Mouse (Mus musculus): ENCODE results near the gene Olfr1253. TPM values are rescaled to one million over a fixed set of nuclear protein-coding genes. Genes with fewer than 3 reads are reported as not detected.

Olfr1253 gene
- polyA plus RNA-seq (2012; ENCODE audit: low replicate concordance), result not detected in 2 replicates

DNA sequence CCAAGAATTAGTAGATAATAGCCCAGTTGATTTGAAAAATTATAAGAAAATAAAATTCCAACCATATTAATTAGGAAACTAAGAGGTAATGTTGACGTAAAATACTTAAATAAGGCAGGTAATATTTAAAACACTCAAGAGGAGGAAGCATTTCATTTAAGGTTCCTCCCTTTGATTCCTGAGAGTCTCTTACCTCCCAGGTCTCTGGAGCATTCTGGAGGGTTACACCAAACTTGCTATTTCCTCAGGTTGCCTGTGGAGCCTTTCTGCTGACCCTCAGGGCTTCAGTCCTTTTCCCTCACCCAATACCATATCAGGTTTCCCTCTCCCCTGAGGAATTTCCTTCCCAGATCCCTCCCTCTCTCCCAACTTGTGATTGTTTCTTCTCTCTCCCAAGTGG lies at the start of gene Olfr1253:
Olfr1253 (minus strand) TSS at position 101 of the 400 bp plus-strand sequence.

DNA sequence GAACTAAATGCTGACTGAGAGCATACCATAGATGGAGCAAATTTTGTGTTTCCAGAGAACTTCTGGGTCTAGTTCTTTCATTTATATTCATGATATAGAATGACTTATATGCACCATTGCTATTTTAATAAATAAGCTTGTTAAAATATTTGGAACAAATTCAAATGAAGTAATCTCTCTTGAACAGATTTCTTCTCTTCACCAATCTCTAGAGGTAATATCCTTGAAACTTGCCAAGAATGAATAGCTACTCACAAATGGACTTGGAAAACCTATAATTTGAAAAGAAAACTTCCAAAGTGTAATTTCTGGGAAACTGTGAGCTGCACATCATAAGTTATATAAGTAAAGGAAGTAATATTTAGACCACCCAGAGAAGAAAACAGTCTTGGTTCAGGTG lies 36.6 kb upstream of the Olfr1253 start, which contains the start of gene Olfr1254:
Olfr1254 (minus strand) TSS at position 101 of the 400 bp plus-strand sequence.

DNA sequence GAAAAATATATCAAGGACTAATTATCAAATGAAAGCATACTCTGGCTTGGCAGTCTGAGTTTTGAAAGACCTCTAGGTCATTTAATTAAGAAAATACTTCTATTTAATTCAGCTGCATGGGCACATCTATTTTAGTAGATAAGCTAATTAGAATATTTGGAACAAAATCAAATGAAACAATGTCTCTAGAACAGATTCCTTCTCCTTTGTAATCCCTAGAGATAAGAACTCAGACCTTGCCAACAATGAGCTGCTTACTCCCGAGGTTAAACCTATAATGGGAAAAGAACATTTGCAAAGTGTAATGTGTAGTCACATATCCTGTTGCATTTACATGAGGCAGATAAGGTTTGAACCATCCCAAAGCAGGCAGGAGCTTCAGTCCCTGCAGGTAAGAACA lies 32.0 kb downstream of the Olfr1253 start, which contains the start of gene Olfr1252:
Olfr1252 (minus strand) TSS at position 101 of the 400 bp plus-strand sequence.

Other genes with a start within 250 kb of the Olfr1253 start
- not detected in 2 replicates for gene Olfr1243, start 225.6 kb downstream of the Olfr1253 start, polyA plus RNA-seq (2012; ENCODE audit: low replicate concordance)
- not detected in 2 replicates for gene Olfr1245, start 178.6 kb downstream of the Olfr1253 start, polyA plus RNA-seq (2012; ENCODE audit: low replicate concordance)
- gene Olfr1246, start 163.9 kb downstream of the Olfr1253 start, polyA plus RNA-seq (2012; ENCODE audit: low replicate concordance), result not detected in 2 replicates
- gene Olfr1247, start 143.0 kb downstream of the Olfr1253 start, polyA plus RNA-seq (2012; ENCODE audit: low replicate concordance), result not detected in 2 replicates
- not detected in 2 replicates for gene Olfr1248, start 138.8 kb downstream of the Olfr1253 start, polyA plus RNA-seq (2012; ENCODE audit: low replicate concordance)
- gene Olfr1249, start 122.1 kb downstream of the Olfr1253 start, polyA plus RNA-seq (2012; ENCODE audit: low replicate concordance), result 0.05 TPM in 1 of 2 replicates, not detected in the other
- not detected in 2 replicates for gene Olfr1250, start 95.6 kb downstream of the Olfr1253 start, polyA plus RNA-seq (2012; ENCODE audit: low replicate concordance)
- not detected in 2 replicates for gene Olfr1251, start 85.2 kb downstream of the Olfr1253 start, polyA plus RNA-seq (2012; ENCODE audit: low replicate concordance)
- gene Olfr1252, start 32.1 kb downstream of the Olfr1253 start, polyA plus RNA-seq (2012; ENCODE audit: low replicate concordance), result not detected in 2 replicates
- gene Olfr1254, start 36.5 kb upstream of the Olfr1253 start, polyA plus RNA-seq (2012; ENCODE audit: low replicate concordance), result not detected in 2 replicates
- not detected in 2 replicates for gene Olfr1255, start 55.0 kb upstream of the Olfr1253 start, polyA plus RNA-seq (2012; ENCODE audit: low replicate concordance)
- gene Olfr1256, start 84.5 kb upstream of the Olfr1253 start, polyA plus RNA-seq (2012; ENCODE audit: low replicate concordance), result not detected in 2 replicates
- gene Olfr48, start 91.1 kb upstream of the Olfr1253 start, polyA plus RNA-seq (2012; ENCODE audit: low replicate concordance), result 0.05 TPM in 1 of 2 replicates, not detected in the other
- gene Olfr1257, start 121.3 kb upstream of the Olfr1253 start, polyA plus RNA-seq (2012; ENCODE audit: low replicate concordance), result 0.04 TPM in 1 of 2 replicates, not detected in the other
- not detected in 2 replicates for gene Olfr1258, start 170.2 kb upstream of the Olfr1253 start, polyA plus RNA-seq (2012; ENCODE audit: low replicate concordance)
- not detected in 2 replicates for gene Olfr1259, start 191.6 kb upstream of the Olfr1253 start, polyA plus RNA-seq (2012; ENCODE audit: low replicate concordance)
- gene Olfr1260, start 217.2 kb upstream of the Olfr1253 start, polyA plus RNA-seq (2012; ENCODE audit: low replicate concordance), result not detected in 2 replicates
- not detected in 2 replicates for gene Olfr1261, start 234.1 kb upstream of the Olfr1253 start, polyA plus RNA-seq (2012; ENCODE audit: low replicate concordance)
- gene Olfr1262, start 243.1 kb upstream of the Olfr1253 start, polyA plus RNA-seq (2012; ENCODE audit: low replicate concordance), result not detected in 2 replicates